Mouse (Mus musculus) MEL (cell line): ENCODE data around the gene Sept8.

Experiments used
- CHD1 ChIP-seq: IDR thresholded peaks from 2 replicates; pipeline ENCODE4 v1.6.1; 2012; ENCODE audit warnings: low read depth, mild to moderate bottlenecking, inconsistent platforms, low read length, improper control_type of control experiment
- CTCF ChIP-seq, 3 experiments: IDR thresholded peaks in 2 of 3; conservative IDR thresholded peaks in 1 of 3; 2 replicates each; pipeline ENCODE4 v1.5.1; 2011 to 2012; ENCODE audit warnings: low read length in 3 of 3, low read depth in 2 of 3, mild to moderate bottlenecking in 2 of 3, improper control_type of control experiment in 1 of 3, inconsistent platforms in 1 of 3, mixed read lengths in 1 of 3, moderate library complexity in 1 of 3; ENCODE audit not compliant: control insufficient read depth in 1 of 3, insufficient read depth in 1 of 3, poor library complexity in 1 of 3, severe bottlenecking in 1 of 3
- ELF1 ChIP-seq: IDR thresholded peaks from 2 replicates; pipeline ENCODE4 v1.6.1; 2014; ENCODE audit warnings: low read depth, mild to moderate bottlenecking, inconsistent platforms, low read length, improper control_type of control experiment, moderate library complexity
- GATA1 ChIP-seq: IDR thresholded peaks from 2 replicates; pipeline ENCODE4 v1.6.1; 2011; ENCODE audit warnings: low read depth, low read length, improper control_type of control experiment
- KAT2A ChIP-seq: conservative IDR thresholded peaks from 2 replicates; pipeline ENCODE4 v1.6.1; 2012; ENCODE audit warnings: low read depth, low read length, improper control_type of control experiment, inconsistent platforms
- NRF1 ChIP-seq: IDR thresholded peaks from 2 replicates; pipeline ENCODE4 v1.6.1; 2014; ENCODE audit warnings: low read depth, mild to moderate bottlenecking, inconsistent platforms, low read length, improper control_type of control experiment, moderate library complexity; ENCODE audit not compliant: poor library complexity, insufficient read depth, severe bottlenecking
- POLR2A ChIP-seq, 2 experiments: IDR thresholded peaks; 2 replicates each; pipeline ENCODE4 v1.6.1; 2011 to 2012; ENCODE audit warnings: low read length in 2 of 2, mild to moderate bottlenecking in 2 of 2, control low read depth in 1 of 2, improper control_type of control experiment in 1 of 2, low read depth in 1 of 2, moderate library complexity in 1 of 2; ENCODE audit not compliant: control insufficient read depth in 1 of 2, insufficient read depth in 1 of 2, poor library complexity in 1 of 2
- SMC3 ChIP-seq: IDR thresholded peaks from 2 replicates; pipeline ENCODE4 v1.6.1; 2011; ENCODE audit warnings: low read depth, low read length, improper control_type of control experiment
- TAL1 ChIP-seq: IDR thresholded peaks from 2 replicates; pipeline ENCODE4 v1.6.1; 2012; ENCODE audit warnings: mild to moderate bottlenecking, inconsistent platforms, low read length, moderate library complexity, mixed read lengths
- USF1 ChIP-seq: IDR thresholded peaks from 2 replicates; pipeline ENCODE4 v1.6.1; 2014; ENCODE audit warnings: low read depth, mild to moderate bottlenecking, inconsistent platforms, low read length, improper control_type of control experiment, moderate library complexity

DNA sequence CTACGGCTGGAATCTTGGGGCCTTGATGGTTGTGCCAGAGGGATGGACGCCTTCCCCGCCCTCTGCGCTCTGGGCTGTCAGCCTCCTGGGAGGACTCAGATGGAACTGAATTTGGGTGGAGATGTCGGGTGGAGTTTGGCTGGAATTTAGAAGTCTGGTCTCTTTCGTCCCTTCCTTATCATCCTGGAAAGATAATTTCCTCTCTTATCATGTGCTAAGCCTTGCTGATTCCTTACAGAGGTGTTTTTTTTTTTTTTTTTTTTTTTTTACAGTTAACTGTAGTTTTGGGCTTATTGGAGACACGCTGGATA lies 2.7 kb downstream of the Sept8 start:
- TF ChIP-seq USF1 (no peak), CHD1 (peak; percentile 91; the same call in 1 of the 2 replicates), CTCF (IDR thresholded peaks at IDR 0.05 in 2 of 3, conservative IDR thresholded peaks at IDR 0.05 in 1 of 3; ENCODE audit: control insufficient read depth in 1 of 3, insufficient read depth in 1 of 3, low read depth in 2 of 3, low read length in 3 of 3, poor library complexity in 1 of 3, severe bottlenecking in 1 of 3) (no peak), POLR2A (IDR thresholded peaks at IDR 0.05; ENCODE audit: control insufficient read depth in 1 of 2, insufficient read depth in 1 of 2, low read depth in 1 of 2, low read length in 2 of 2, poor library complexity in 1 of 2) (no peak; a peak in 2 of 4 replicates), TAL1 (no peak), ELF1 (no peak), SMC3 (no peak), NRF1 (no peak), GATA1 (peak; percentile 95), KAT2A (peak; percentile 40; the same call in 1 of the 2 replicates)
